Mouse (Mus musculus) heart, embryonic 11.5 days (tissue): Measurements from ENCODE around the gene Gstm1. TPM values are rescaled to one million over a fixed set of nuclear protein-coding genes. Genes with fewer than 3 reads are reported as not detected.
"Not testable (repeated sequence)": the region's sequence is repeated elsewhere in the genome, so short reads cannot be mapped to it uniquely, and the experiment has no call there.

Experiments used
- ATAC-seq: fragments of 200-750 bp; cut with Nextera tagmentation; replicated peaks from 2 replicates; pipeline ENCODE4 v1.8.0; 2017; ENCODE audit warnings: moderate library complexity; ENCODE audit not compliant: insufficient number of reproducible peaks, low FRiP score, low TSS enrichment
- H3K27ac ChIP-seq: fragments of 300-500 bp; sonication (generic); 2 replicates; pipeline ENCODE4 v1.5.1; 2014; ENCODE audit warnings: mild to moderate bottlenecking, low read depth, low read length
- H3K27me3 ChIP-seq: fragments of 300-500 bp; sonication (generic); 2 replicates; pipeline ENCODE4 v1.6.1; 2014; ENCODE audit warnings: mild to moderate bottlenecking, low read length, mixed read lengths; ENCODE audit not compliant: control insufficient read depth, insufficient read depth
- H3K36me3 ChIP-seq: fragments of 300-500 bp; sonication (generic); 2 replicates; pipeline ENCODE4 v1.6.1; 2014; ENCODE audit warnings: mild to moderate bottlenecking, low read length, moderate library complexity, mixed read lengths; ENCODE audit not compliant: control insufficient read depth, insufficient read depth
- H3K4me1 ChIP-seq: fragments of 300-500 bp; sonication (generic); 2 replicates; pipeline ENCODE4 v1.6.1; 2014; ENCODE audit warnings: low read length; ENCODE audit not compliant: control insufficient read depth, insufficient read depth
- H3K4me2 ChIP-seq: fragments of 300-500 bp; sonication (generic); 2 replicates; pipeline ENCODE4 v1.6.1; 2014; ENCODE audit warnings: mild to moderate bottlenecking, moderate library complexity
- H3K4me3 ChIP-seq: fragments of 300-500 bp; sonication (generic); 2 replicates; pipeline ENCODE4 v1.5.1; 2014; ENCODE audit warnings: low read depth, low read length
- H3K9ac ChIP-seq: fragments of 300-500 bp; sonication (generic); 2 replicates; pipeline ENCODE4 v1.6.1; 2014; ENCODE audit warnings: mild to moderate bottlenecking, low read depth, low read length, moderate library complexity
- H3K9me3 ChIP-seq: fragments of 300-500 bp; sonication (generic); replicated peaks from 2 replicates; pipeline ENCODE4 v1.6.1; 2016; ENCODE audit warnings: low read length; ENCODE audit not compliant: control insufficient read depth
- WGBS: fragments of 180-500 bp; shearing (Covaris S2); extraction: QIAGEN DNeasy Blood & Tissue Kit; methylation state at CpG from one replicate; pipeline ENCODE4 v1.1.7; 2014; ENCODE audit not compliant: insufficient replicate concordance; 5-methylcytosine and 5-hydroxymethylcytosine counted together
- polyA plus RNA-seq: library from polyadenylated mRNA; unstranded; fragments of >200 nt; fragmentation: Nextera tagmentation; extraction: Ambion mirVana; gene quantifications from 2 replicates; pipeline ENCODE4 v1.2.1, GENCODE M21; 2014

Gstm1 gene
- polyA plus RNA-seq, 1 experiment from 2014 or later: 35.5 TPM

DNA sequence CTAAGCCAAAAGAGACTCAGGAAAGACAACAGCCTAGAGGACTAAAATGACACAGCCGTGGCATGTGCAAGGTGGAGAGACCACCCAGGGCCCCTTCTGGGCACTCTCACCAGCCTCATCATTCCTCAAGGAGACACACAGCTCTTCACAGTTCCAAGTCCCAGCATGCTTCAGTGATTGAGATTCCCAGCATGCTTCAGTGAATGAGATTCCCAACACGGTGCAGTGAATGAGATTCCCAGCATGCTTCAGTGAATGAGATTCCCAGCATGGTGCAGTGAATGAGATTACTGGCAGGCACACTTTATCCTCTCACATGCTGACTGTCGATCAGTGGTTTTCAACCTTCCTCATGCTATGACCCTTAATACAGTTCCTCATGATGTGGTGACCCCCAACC lies 6.2 kb downstream of the Gstm1 start:
- no peaks in the 10 kb centered on the region for H3K27me3 ChIP-seq
- no peak overlapping the region for H3K9ac ChIP-seq
- H3K27ac ChIP-seq: no peak overlapping the region
- no peaks in the 10 kb centered on the region for H3K36me3 ChIP-seq
- no peaks in the 10 kb centered on the region for H3K9me3 ChIP-seq
- ATAC-seq: no peak
- no peak overlapping the region for H3K4me2 ChIP-seq
- WGBS: 65% methylated on average over 3 of the region's 3 CpGs
- no peaks in the 10 kb centered on the region for H3K4me1 ChIP-seq
- H3K4me3 ChIP-seq: no peak overlapping the region

DNA sequence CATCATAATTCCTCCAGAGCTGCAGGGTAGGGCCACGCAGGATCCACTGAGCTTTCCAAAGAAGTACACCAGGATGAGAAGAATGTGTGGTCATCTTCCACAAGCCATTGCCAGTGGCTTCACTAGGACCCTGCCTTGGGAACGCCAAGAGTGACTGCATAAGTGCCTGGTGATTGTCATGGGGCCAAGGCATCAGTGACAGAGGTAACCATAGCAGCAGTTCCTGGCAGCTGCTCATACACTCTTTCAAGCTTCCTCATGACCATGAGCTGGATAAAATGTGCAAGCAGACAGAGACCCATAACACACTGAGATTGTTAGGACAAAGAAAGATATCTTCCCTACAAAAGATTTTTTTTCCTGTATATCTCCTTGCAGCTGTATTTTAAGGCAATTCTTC lies 7.5 kb downstream of the Gstm1 start:
- no peak overlapping the region for H3K4me3 ChIP-seq
- WGBS: 48% methylated on average over 2 of the region's 2 CpGs
- H3K4me1 ChIP-seq: no peaks in the 10 kb centered on the region
- no peak overlapping the region for H3K4me2 ChIP-seq
- H3K9ac ChIP-seq: no peak overlapping the region
- no peak for ATAC-seq
- H3K36me3 ChIP-seq: no peaks in the 10 kb centered on the region
- no peaks in the 10 kb centered on the region for H3K27me3 ChIP-seq
- no peaks in the 10 kb centered on the region for H3K9me3 ChIP-seq
- no peak overlapping the region for H3K27ac ChIP-seq

DNA sequence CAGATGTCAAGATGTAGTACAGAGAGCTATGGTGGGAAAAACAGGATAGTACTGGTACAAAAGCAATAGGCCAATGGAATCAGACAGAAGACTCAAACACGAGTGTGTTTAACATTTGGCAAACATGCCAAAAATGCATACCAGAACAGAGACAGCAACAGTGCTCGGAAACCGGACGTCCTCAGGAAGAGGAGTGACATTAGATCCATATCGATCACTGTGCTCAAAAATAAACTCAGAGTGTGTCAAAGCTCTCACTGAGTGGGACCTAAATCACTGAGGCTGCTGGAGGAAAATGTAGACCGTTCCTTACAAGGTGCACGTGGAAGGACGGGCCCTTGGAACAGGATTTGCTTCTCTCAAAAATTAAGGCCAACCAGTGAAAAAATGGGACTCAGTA lies 15.8 kb downstream of the Gstm1 start:
- Histone ChIP-seq H3K36me3 (no peaks in the 10 kb centered on the region), H3K27me3 (no peaks in the 10 kb centered on the region), H3K4me2 (no peak overlapping the region), H3K4me3 (no peak overlapping the region), H3K9ac (no peak overlapping the region), H3K9me3 (no peaks in the 10 kb centered on the region), H3K4me1 (no peaks in the 10 kb centered on the region), H3K27ac (no peak overlapping the region)
- 77% methylated on average over 8 of the region's 8 CpGs for WGBS
- ATAC-seq: no peak

DNA sequence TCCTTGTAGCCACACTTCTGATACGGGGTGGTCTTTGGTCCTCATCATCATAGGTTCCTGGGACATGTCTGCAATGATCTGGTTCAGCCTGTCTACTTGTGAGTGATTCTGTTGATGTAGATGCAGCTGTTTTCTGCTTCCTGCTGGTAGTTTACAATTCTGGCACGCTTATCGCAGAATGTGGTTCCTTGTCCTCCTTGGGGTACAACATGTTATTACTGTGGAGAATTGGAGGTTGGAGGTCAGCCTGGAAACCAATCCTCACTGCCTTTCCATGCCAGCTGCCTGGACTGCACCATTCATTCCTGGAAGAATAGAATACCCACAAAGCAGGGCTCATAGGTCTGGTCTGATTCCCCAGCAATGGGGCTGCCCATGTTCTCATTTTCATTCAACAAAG lies 18.3 kb downstream of the Gstm1 start:
- H3K9me3 ChIP-seq: no peaks in the 10 kb centered on the region
- H3K27me3 ChIP-seq: no peaks in the 10 kb centered on the region
- no peak overlapping the region for H3K27ac ChIP-seq
- H3K4me2 ChIP-seq: no peak overlapping the region
- H3K4me1 ChIP-seq: no peaks in the 10 kb centered on the region
- H3K4me3 ChIP-seq: no peak overlapping the region
- no peak for ATAC-seq
- no peaks in the 10 kb centered on the region for H3K36me3 ChIP-seq
- 81% methylated on average over 3 of the region's 3 CpGs for WGBS
- no peak overlapping the region for H3K9ac ChIP-seq

DNA sequence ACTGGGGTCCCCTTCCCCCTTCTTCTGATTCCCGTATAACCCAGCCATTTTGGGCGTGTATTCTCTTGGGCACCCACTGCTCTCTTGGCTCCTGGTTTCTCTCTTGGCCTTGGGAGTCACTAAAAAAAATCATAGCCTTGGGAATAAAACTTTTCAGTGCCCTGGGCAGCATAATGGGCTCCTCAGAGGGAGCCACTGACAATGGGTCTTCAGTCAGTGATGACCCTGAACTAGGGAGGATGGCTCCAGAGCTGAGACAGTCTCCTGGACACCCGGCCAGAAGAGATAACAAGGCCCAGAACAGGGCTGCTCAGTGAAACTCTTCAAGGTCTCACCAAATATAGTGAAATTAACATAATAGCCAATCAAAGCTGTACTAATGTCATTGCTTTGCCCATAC lies 19.2 kb downstream of the Gstm1 start:
- Histone ChIP-seq H3K27me3 (no peaks in the 10 kb centered on the region), H3K9ac (no peak overlapping the region), H3K4me3 (no peak overlapping the region), H3K27ac (no peak overlapping the region), H3K4me1 (no peaks in the 10 kb centered on the region), H3K9me3 (no peaks in the 10 kb centered on the region), H3K36me3 (no peaks in the 10 kb centered on the region), H3K4me2 (no peak overlapping the region)
- ATAC-seq: no peak
- 74% methylated on average over 3 of the region's 3 CpGs for WGBS

DNA sequence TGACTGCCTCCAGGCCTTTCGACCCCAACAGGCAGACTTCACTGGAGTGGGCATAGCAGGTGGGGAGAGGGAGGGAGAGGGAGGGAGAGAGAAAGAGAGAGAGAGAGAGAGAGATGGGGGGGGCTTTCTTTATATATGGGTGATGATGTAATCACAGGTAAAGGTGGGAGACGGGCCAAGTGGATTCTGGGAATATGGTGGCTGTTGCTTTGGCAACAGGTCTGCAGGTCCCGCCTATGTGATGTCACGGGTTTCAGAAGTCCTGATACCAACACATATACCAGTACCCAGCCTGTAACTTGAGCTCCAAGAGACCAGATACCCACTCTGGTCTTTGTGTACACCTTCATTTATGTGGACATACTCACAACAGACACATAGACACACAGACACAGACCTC lies 21.2 kb downstream of the Gstm1 start:
- no peak overlapping the region for H3K27ac ChIP-seq

DNA sequence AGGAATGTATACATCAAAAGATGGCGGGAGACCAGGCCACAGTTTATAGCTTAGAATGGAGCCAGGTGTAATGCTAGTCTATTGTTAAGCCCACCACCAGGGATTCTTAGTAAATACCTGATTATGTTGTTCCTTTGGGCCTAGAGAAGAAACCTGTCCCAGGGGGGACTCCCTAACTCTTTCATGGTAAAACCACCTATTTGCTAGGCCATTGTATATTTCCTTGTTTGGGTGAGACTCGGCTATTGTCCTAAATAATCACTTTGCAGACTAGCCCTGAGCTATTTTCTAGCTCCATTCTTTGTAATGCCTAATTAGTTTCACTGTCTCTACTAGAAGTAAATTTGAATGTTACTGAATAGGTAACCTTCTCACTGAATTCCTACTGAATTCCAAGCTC lies 21.8 kb downstream of the Gstm1 start:
- not testable (repeated sequence) for ATAC-seq, H3K4me1 ChIP-seq, H3K4me2 ChIP-seq, H3K27me3 ChIP-seq, H3K36me3 ChIP-seq, H3K4me3 ChIP-seq, H3K9ac ChIP-seq, H3K9me3 ChIP-seq, H3K27ac ChIP-seq
- 77% methylated on average over 2 of the region's 2 CpGs for WGBS

More for the DNA sequence above, 21.2 kb downstream of the Gstm1 start:
- Histone ChIP-seq H3K9me3 (no peaks in the 10 kb centered on the region), H3K4me1 (no peaks in the 10 kb centered on the region), H3K36me3 (no peaks in the 10 kb centered on the region), H3K4me3 (no peak overlapping the region), H3K27me3 (no peaks in the 10 kb centered on the region), H3K9ac (no peak overlapping the region), H3K4me2 (no peak overlapping the region)
- no peak for ATAC-seq
- WGBS: 71% methylated on average over 4 of the region's 4 CpGs

DNA sequence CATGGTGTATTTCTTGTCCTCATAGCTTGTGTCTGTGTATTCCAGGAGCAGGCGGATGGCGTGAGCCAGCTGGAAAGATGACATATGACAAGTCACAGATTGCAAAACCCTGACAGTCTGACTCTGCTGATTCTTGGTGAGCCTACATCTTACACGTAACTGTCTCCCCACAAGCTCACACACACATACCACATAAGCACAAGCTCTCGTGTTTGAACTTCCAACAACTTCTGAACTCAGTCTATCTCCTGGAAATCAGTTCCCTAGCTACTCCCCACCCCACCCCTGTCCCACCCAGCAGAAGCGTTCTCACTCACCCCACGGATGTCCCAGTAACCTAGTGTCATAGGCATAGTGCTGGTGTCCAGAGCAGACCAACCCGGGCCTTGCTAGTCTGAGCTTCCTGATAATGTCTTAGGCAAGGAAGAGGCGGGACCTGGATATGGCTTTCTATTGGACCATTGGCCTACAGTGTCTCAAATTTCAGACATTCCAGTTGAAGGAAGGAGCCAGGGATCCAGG lies 31.7 kb downstream of the Gstm1 start, which contains the start of gene Gstm2:
Gene Gstm2 (minus strand): TSS at position 413 of the 522 bp plus-strand sequence.
- peak within 1 kb of the TSS; percentile 54 for H3K9ac ChIP-seq
- no peaks in the 10 kb centered on the region for H3K9me3 ChIP-seq
- H3K27me3 ChIP-seq: no peaks in the 10 kb centered on the region
- H3K4me2 ChIP-seq: peak within 1 kb of the TSS; percentile 56
- no peaks in the 10 kb centered on the region for H3K36me3 ChIP-seq
- H3K4me1 ChIP-seq: no peaks in the 10 kb centered on the region; the same call in 1 of the 2 replicates
- peak; percentile 55; the same call in 1 of the 2 replicates for ATAC-seq
- H3K4me3 ChIP-seq: peak within 1 kb of the TSS; percentile 25; the same call in 1 of the 2 replicates
- H3K27ac ChIP-seq: 0 out of 2 replicates have a peak within 1 kb of the TSS, but pooled peaks have one; percentile 22
- WGBS: 35% methylated on average over 8 of the region's 8 CpGs

DNA sequence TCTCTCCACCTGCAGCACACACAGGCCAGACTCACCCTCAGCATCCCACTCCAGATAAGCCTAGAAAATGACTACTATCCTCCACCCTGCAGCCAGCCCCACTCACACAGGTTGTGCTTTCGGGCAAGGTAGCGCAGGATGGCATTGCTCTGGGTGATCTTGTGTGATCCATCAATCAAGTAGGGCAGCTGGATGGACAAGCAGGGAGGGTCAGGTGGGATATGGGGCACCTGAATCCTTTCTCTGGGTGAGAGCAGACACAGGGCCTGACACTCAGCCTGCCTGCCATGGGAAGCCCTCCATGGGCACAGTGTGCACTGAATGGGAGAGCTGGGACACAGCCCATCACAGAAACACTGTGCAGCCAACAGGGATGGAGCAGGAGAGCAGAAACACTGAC lies 32.6 kb downstream of the Gstm1 start:
- H3K27ac ChIP-seq, H3K4me3 ChIP-seq, H3K9me3 ChIP-seq, H3K27me3 ChIP-seq, H3K4me2 ChIP-seq, ATAC-seq, H3K4me1 ChIP-seq, H3K9ac ChIP-seq, H3K36me3 ChIP-seq: not testable (repeated sequence)
- 95% methylated on average over 2 of the region's 2 CpGs for WGBS
